Mouse (Mus musculus): ENCODE measurements at regions not wholly inside any gene's neighbourhood (a gene's known extent, or its start where the extent isn't known, plus 50 kb on each side); places are given as distances from the start of the nearest gene placed in this dataset.

DNA sequence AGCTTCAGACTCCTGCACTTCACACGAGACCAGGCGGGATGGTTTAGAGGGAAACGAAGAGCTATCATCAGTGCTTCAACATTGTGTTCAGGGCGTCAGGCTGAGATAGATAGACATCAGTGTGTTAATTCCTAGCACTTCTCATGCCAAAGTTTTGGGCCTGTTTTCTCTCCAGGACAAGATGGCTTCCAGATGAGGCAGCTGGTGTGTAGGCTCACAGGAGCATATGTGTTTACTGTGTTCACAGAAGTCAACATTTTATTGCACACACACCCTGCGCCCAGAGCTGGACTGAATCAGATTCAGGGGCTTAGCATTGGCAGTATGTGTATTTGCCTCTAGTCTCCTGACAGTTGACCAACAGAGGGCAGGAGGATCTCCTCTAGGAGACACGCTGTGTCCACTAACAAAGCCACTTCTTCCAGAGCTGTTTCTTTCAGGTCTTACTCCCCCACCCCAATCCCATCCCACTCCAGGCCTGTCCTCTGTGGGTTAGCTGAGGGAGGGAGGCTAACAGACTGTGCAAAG, 123.4 kb downstream of the Lrrc30 start:
- no peak for TF ChIP-seq NANOG (IDR thresholded peaks at IDR 0.05; ENCODE audit: borderline replicate concordance, low read length)
- no peak for TF ChIP-seq CTCF (conservative IDR thresholded peaks at IDR 0.05; ENCODE audit: low read length)
- no peak for TF ChIP-seq POU5F1 (IDR thresholded peaks at IDR 0.05; ENCODE audit: borderline replicate concordance, low read length)
- Histone ChIP-seq H3K4me3 (replicated peaks; ENCODE audit: low read length) (no peak overlapping the region), H3K9me3 (ENCODE audit: low read length) (no peaks in the 10 kb centered on the region), H3K4me1 (replicated peaks; ENCODE audit: low read depth, low read length) (no peaks in the 10 kb centered on the region), H3K27me3 (ENCODE audit: insufficient read depth, low read length) (no peaks in the 10 kb centered on the region), H3K36me3 (ENCODE audit: insufficient read depth, low read length) (no peaks in the 10 kb centered on the region)

DNA sequence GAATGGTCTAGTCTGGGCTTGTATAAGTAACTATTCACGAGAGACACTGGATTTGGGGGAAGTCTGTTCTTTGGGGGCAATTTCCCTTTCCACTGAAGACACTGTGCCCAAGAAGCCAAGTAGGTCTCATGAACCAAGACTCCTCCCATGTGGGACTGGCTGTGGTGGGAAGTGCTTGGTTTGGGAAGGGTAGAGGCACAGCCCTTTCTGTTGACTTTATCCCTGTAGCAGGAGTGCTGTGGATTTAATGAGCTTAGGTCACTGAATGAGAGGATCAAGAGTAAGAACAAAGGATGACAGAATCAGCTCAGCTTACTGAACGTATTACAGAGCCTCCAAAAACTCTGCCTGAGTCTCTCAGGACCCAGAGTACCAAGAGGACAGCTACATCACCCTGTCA, 124.2 kb downstream of the Lrrc30 start:
- H3K36me3 ChIP-seq (ENCODE audit: insufficient read depth, low read length) = no peaks in the 10 kb centered on the region
- TF ChIP-seq POU5F1 (IDR thresholded peaks at IDR 0.05; ENCODE audit: borderline replicate concordance, low read length) = no peak
- no peak for TF ChIP-seq NANOG (IDR thresholded peaks at IDR 0.05; ENCODE audit: borderline replicate concordance, low read length)
- TF ChIP-seq CTCF (conservative IDR thresholded peaks at IDR 0.05; ENCODE audit: low read length) = no peak
- H3K4me1 ChIP-seq (replicated peaks; ENCODE audit: low read depth, low read length) = no peaks in the 10 kb centered on the region
- no peaks in the 10 kb centered on the region for H3K9me3 ChIP-seq (ENCODE audit: low read length)
- no peak overlapping the region for H3K4me3 ChIP-seq (replicated peaks; ENCODE audit: low read length)
- H3K27me3 ChIP-seq (ENCODE audit: insufficient read depth, low read length) = no peaks in the 10 kb centered on the region

DNA sequence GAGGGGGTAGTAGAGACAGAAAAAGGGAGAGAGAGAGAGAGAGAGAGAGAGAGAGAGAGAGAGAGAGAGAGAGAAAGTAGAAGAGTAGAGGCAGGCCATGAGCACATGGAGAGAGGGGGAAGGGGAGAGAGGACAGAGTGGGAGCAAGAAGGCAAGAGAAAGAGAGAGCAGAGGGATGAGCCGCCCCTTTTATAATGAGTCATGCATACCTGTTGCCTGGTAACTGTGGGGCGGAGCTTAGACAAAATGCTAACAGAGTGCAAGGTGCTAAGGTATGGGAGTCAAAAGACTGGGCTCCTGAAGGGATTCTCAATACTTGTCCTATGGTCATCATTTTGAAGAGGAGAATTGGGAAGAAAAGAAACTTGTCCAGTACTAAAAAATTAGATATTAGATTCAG, 126.1 kb downstream of the Lrrc30 start:
- TF ChIP-seq POU5F1 (IDR thresholded peaks at IDR 0.05; ENCODE audit: borderline replicate concordance, low read length) = no peak
- TF ChIP-seq NANOG (IDR thresholded peaks at IDR 0.05; ENCODE audit: borderline replicate concordance, low read length) = no peak
- TF ChIP-seq CTCF (conservative IDR thresholded peaks at IDR 0.05; ENCODE audit: low read length) = no peak
- Histone ChIP-seq H3K27me3 (ENCODE audit: insufficient read depth, low read length) (no peaks in the 10 kb centered on the region), H3K4me3 (replicated peaks; ENCODE audit: low read length) (no peak overlapping the region), H3K36me3 (ENCODE audit: insufficient read depth, low read length) (no peaks in the 10 kb centered on the region), H3K4me1 (replicated peaks; ENCODE audit: low read depth, low read length) (no peaks in the 10 kb centered on the region), H3K9me3 (ENCODE audit: low read length) (no peaks in the 10 kb centered on the region)

DNA sequence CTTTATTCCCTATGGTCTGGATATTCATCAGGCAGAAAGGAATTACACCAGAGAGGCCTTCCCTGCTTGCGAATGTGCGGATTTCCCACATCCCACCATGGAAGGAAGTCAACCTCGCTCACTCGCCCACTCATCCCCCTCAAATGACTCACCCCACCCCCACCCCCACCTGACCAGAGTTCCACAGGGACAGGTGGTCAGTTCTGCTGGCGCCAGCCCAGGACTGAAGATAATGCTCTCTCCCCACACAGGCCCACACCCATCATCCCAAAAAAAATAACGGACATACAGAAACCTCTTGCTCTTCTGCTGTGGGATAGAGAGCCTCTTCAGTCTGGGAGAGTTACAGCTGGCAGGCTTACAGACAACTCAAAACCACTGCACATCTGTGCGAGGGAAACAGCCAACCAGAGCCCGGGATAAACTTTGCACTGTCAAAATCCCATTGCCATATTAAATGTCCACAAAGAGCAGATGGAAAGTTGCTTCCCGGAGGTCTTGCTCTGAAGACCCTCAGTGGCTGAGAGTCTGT, 128.0 kb downstream of the Lrrc30 start:
- Histone ChIP-seq H3K4me1 (replicated peaks; ENCODE audit: low read depth, low read length) (no peaks in the 10 kb centered on the region), H3K4me3 (replicated peaks; ENCODE audit: low read length) (no peak overlapping the region), H3K27me3 (ENCODE audit: insufficient read depth, low read length) (no peaks in the 10 kb centered on the region), H3K36me3 (ENCODE audit: insufficient read depth, low read length) (no peaks in the 10 kb centered on the region), H3K9me3 (ENCODE audit: low read length) (no peaks in the 10 kb centered on the region)
- TF ChIP-seq CTCF (conservative IDR thresholded peaks at IDR 0.05; ENCODE audit: low read length) (no peak), POU5F1 (IDR thresholded peaks at IDR 0.05; ENCODE audit: borderline replicate concordance, low read length) (no peak), NANOG (IDR thresholded peaks at IDR 0.05; ENCODE audit: borderline replicate concordance, low read length) (no peak)

DNA sequence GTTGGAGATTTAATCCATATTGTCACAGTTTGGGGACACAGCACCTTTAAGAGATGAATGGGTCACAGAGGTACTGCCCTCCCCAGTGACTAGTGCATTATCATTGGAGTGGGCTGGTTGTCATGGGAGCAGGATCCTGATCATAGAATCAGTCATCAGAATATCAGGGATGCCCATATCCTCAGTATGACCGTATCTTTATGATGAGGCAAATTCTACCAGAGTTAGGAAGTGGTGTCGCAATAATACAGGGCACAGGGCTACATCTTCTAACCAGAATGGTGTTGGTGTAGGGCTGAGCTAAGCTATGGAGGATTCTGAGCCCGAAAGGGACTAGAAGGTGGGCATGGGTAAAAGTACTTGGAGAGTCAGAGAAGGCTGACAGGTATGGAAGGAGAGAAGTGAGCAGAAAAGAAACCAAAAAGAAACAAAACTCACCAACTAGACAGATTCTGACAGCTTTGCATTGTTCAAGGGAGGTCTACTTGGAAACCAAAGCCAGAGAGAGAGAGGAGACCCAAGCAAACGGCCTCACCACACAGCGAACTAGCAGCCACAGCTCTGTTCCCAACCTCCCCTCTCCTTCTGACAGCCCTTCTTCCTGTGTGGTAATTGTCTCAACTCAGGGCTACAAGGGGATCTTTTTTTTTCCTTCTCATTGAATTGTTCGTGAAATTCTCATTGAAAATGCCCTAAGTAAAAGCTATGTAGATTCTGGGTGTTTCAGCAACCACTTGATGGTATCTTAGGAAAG, 129.2 kb downstream of the Lrrc30 start:
- TF ChIP-seq POU5F1 (IDR thresholded peaks at IDR 0.05; ENCODE audit: borderline replicate concordance, low read length) (no peak), NANOG (IDR thresholded peaks at IDR 0.05; ENCODE audit: borderline replicate concordance, low read length) (no peak), CTCF (conservative IDR thresholded peaks at IDR 0.05; ENCODE audit: low read length) (no peak)
- H3K36me3 ChIP-seq (ENCODE audit: insufficient read depth, low read length) = no peaks in the 10 kb centered on the region
- no peaks in the 10 kb centered on the region for H3K27me3 ChIP-seq (ENCODE audit: insufficient read depth, low read length)
- H3K4me1 ChIP-seq (replicated peaks; ENCODE audit: low read depth, low read length) = no peaks in the 10 kb centered on the region
- H3K9me3 ChIP-seq (ENCODE audit: low read length) = no peaks in the 10 kb centered on the region
- no peak overlapping the region for H3K4me3 ChIP-seq (replicated peaks; ENCODE audit: low read length)

DNA sequence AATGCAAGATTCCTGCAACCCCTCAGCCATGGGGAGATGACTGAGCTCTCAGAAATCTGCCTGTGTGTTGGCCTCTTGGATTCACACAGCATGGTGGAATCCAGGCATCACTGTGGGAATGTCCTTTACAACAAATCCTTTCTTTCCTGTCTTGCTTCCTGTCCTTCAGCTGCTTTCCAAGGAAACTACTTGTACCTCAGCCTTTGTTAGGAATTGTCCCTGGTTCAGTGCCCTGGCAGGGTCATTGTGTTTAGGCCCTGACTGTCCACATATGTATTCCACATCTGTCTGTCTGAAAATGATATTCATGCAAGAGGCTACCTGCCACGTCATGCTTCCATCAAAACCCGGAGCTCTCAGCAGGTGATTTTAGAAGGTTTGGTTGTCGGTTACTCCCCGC, 129.9 kb downstream of the Lrrc30 start:
- no peaks in the 10 kb centered on the region for H3K27me3 ChIP-seq (ENCODE audit: insufficient read depth, low read length)
- no peaks in the 10 kb centered on the region for H3K36me3 ChIP-seq (ENCODE audit: insufficient read depth, low read length)
- TF ChIP-seq CTCF (conservative IDR thresholded peaks at IDR 0.05; ENCODE audit: low read length) = no peak
- TF ChIP-seq POU5F1 (IDR thresholded peaks at IDR 0.05; ENCODE audit: borderline replicate concordance, low read length) = no peak
- no peak for TF ChIP-seq NANOG (IDR thresholded peaks at IDR 0.05; ENCODE audit: borderline replicate concordance, low read length)

DNA sequence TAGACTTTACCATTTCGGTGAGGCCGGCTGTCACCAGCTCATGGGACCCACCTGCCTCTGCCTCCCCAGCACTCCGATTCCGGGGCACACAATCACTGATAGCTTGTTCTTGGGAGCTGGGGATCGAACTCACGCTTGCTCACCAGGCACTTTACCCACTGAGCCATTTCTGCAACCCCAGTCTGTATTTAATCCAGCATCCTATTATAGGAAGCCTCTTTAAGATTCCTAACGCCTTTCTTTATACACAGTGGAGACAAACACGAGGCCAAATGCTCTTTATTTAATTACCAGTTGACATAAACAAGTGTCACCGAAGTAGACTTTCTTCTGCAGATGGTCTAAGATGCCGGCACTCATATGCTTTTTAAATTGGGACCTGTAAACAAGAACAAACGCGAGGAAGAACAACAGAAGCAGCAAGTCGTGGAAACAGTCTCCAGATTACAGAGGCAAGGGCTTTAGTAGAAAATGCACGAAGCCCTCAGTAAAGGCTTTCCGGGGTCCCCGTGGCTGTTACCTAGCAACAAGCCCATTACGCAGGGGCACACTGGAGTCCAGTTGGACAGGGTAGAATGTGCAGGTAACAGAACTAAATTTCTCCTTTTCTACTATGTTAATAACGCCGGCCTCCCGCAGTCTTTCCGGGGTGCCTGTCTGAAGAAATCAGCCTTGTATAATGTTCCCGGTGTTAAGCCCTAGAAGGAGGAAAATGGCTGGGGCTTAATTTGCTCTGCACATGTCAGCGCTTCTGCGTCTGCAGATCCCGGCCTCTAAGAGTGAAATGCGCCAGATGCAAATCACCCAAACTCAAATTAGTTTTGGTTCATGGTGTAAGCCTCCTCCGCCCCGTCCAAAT, 132.5 kb downstream of the Lrrc30 start:
- no peaks in the 10 kb centered on the region for H3K36me3 ChIP-seq (ENCODE audit: insufficient read depth, low read length)
- H3K9me3 ChIP-seq (ENCODE audit: low read length) = no peaks in the 10 kb centered on the region
- TF ChIP-seq POU5F1 (IDR thresholded peaks at IDR 0.05; ENCODE audit: borderline replicate concordance, low read length) = no peak
- no peak for TF ChIP-seq NANOG (IDR thresholded peaks at IDR 0.05; ENCODE audit: borderline replicate concordance, low read length)
- TF ChIP-seq CTCF (conservative IDR thresholded peaks at IDR 0.05; ENCODE audit: low read length) = no peak
- no peaks in the 10 kb centered on the region for H3K27me3 ChIP-seq (ENCODE audit: insufficient read depth, low read length)
- no peaks in the 10 kb centered on the region for H3K4me1 ChIP-seq (replicated peaks; ENCODE audit: low read depth, low read length)
- H3K4me3 ChIP-seq (replicated peaks; ENCODE audit: low read length) = no peak overlapping the region

More for the DNA sequence above, 129.9 kb downstream of the Lrrc30 start:
- no peak overlapping the region for H3K4me3 ChIP-seq (replicated peaks; ENCODE audit: low read length)
- no peaks in the 10 kb centered on the region for H3K9me3 ChIP-seq (ENCODE audit: low read length)
- no peaks in the 10 kb centered on the region for H3K4me1 ChIP-seq (replicated peaks; ENCODE audit: low read depth, low read length)

DNA sequence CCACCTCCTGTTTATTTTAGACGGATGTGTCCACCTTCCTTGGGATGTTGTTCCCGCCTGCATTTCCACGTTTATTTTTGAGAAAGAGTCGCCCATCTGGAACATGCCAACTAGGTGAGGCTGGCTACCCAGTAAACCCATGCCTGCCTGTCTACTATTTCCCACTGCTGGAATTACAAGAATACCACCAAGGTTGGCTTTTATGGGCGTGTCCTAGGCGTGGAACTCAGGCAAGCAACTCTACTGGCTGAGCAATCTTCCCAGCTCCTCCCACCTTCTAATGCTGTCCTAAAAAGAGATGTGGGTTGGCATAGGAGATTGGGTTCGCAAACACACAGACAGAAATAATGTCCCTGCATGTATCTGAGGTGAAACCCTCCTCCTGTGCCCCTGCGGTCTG, 135.1 kb downstream of the Lrrc30 start:
- H3K27me3 ChIP-seq (ENCODE audit: insufficient read depth, low read length) = no peaks in the 10 kb centered on the region
- no peaks in the 10 kb centered on the region for H3K36me3 ChIP-seq (ENCODE audit: insufficient read depth, low read length)
- no peaks in the 10 kb centered on the region for H3K4me1 ChIP-seq (replicated peaks; ENCODE audit: low read depth, low read length)
- H3K9me3 ChIP-seq (ENCODE audit: low read length) = no peaks in the 10 kb centered on the region
- H3K4me3 ChIP-seq (replicated peaks; ENCODE audit: low read length) = no peak overlapping the region
- TF ChIP-seq CTCF (conservative IDR thresholded peaks at IDR 0.05; ENCODE audit: low read length) (no peak), NANOG (IDR thresholded peaks at IDR 0.05; ENCODE audit: borderline replicate concordance, low read length) (no peak), POU5F1 (IDR thresholded peaks at IDR 0.05; ENCODE audit: borderline replicate concordance, low read length) (no peak)

Measured in E14TG2a.4 (cell line).